Mouse (Mus musculus): ENCODE data around the gene Pars2.

DNA sequence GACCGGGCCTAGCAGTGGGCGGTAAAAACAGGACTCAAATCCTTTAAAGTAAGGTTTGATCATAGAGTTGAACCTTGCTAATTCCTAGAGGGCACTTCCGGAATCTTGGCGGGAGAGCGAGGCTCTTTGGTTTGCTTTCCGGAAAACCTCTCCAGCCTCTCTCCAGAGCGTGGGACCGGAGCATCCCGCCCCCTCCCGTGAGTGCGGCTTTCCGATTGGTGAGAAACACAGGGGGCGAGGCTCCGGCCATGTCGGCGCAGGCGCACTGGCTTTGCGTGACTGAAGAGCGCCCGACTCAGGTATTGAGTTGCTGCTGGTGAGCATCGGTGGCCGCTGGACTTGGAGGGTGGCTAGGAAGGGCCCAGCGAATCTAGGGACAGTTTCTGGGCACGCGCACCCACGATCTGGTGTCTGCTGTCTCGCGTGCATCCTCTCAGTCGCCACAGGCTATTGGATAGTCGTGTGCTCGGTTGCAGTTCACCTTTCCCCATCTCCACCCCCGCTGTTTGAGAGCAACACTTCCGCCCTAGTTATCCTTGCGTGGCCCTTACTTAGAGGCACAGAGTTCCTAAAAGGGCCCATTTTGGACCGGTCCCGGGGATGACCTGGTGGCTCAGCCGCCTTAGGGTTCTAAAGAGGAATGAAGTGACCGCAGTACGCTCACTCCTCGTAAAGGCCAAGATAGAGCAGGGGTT lies at the start of gene Pars2:
- TF ChIP-seq POLR2A (IDR thresholded peaks at IDR 0.05; ENCODE audit: insufficient read depth, low read depth, low read length), result peak; percentile 80
- no peak for TF ChIP-seq CTCF (IDR thresholded peaks at IDR 0.05; ENCODE audit: insufficient read depth, low read depth, low read length)
